Mouse (Mus musculus) forebrain, postnatal 0 days (tissue): ENCODE measurements around the gene Fam207a. TPM values are rescaled to one million over a fixed set of nuclear protein-coding genes. Genes with fewer than 3 reads are reported as not detected.

Experiments used
- ATAC-seq: fragments of 200-750 bp; cut with Nextera tagmentation; 2 replicates; pipeline ENCODE4 v1.8.0; 2017; ENCODE audit warnings: mild to moderate bottlenecking, moderate library complexity
- DNase-seq: peaks from one replicate; pipeline ENCODE4 v3.0.0-alpha.2; 2015
- H3K27ac ChIP-seq: fragments of 300-500 bp; sonication (generic); 2 replicates; pipeline ENCODE4 v1.5.1; 2014; ENCODE audit warnings: low read depth, mild to moderate bottlenecking, antibody characterized with exemption, low read length, moderate library complexity, mixed read lengths
- H3K27me3 ChIP-seq: fragments of 300-500 bp; sonication (generic); 2 replicates; pipeline ENCODE4 v1.6.1; 2014; ENCODE audit warnings: mild to moderate bottlenecking, low read length, mixed read lengths; ENCODE audit not compliant: insufficient read depth
- H3K36me3 ChIP-seq: fragments of 300-500 bp; sonication (generic); 2 replicates; pipeline ENCODE4 v1.6.1; 2014; ENCODE audit warnings: mild to moderate bottlenecking, moderate library complexity; ENCODE audit not compliant: insufficient read depth
- H3K4me1 ChIP-seq: fragments of 300-500 bp; sonication (generic); 2 replicates; pipeline ENCODE4 v1.6.1; 2014; ENCODE audit warnings: antibody characterized with exemption; ENCODE audit not compliant: insufficient read depth
- H3K4me2 ChIP-seq: fragments of 300-500 bp; sonication (generic); 2 replicates; pipeline ENCODE4 v1.6.1; 2014; ENCODE audit warnings: low read depth, mild to moderate bottlenecking, moderate library complexity
- H3K4me3 ChIP-seq: fragments of 300-500 bp; sonication (generic); 2 replicates; pipeline ENCODE4 v1.5.1; 2014; ENCODE audit warnings: low read depth, low read length, mixed read lengths
- H3K9ac ChIP-seq: fragments of 300-500 bp; sonication (generic); 2 replicates; pipeline ENCODE4 v1.6.1; 2014; ENCODE audit warnings: mild to moderate bottlenecking
- H3K9me3 ChIP-seq: fragments of 300-500 bp; sonication (generic); 2 replicates; pipeline ENCODE4 v1.6.1; 2016; ENCODE audit warnings: low read length
- CTCF ChIP-seq: sonication (generic); IDR thresholded peaks from 2 replicates; pipeline ENCODE4 v1.5.1; 2016; ENCODE audit warnings: antibody characterized with exemption, control low read depth, low read depth
- WGBS: fragments of 180-500 bp; shearing (Covaris S2); extraction: QIAGEN DNeasy Blood & Tissue Kit; methylation state at CpG from one replicate; pipeline ENCODE4 v1.1.7; 2014; 5-methylcytosine and 5-hydroxymethylcytosine counted together
- polyA plus RNA-seq: library from polyadenylated mRNA; unstranded; fragments of >200 nt; fragmentation: Nextera tagmentation; extraction: Ambion mirVana; gene quantifications from 2 replicates; pipeline ENCODE4 v1.2.1, GENCODE M21; 2015
- total RNA-seq: library from RNA; depleted of rRNA; stranded (reverse); fragments of >200 nt; gene quantifications from 2 replicates; pipeline ENCODE4 v1.2.3, GENCODE M21; 2014

The Fam207a gene
- total and polyA plus RNA-seq, 2 experiments from 2014 or later = 34.9 to 42.2 TPM

GRCm38 (mm10) chr10:77502967-77503922 is 12.3 kb downstream of the Fam207a start:
- no peak for ATAC-seq
- Histone ChIP-seq H3K27me3 (no peaks in the 10 kb centered on the region), H3K4me1 (no peaks in the 10 kb centered on the region), H3K9ac (no peak overlapping the region), H3K4me3 (no peak overlapping the region), H3K9me3 (no peaks in the 10 kb centered on the region), H3K27ac (no peak overlapping the region), H3K4me2 (no peak overlapping the region), H3K36me3 (peaks cover 59% of the 10 kb centered on the region)
- 92% methylated on average over 25 of the region's 25 CpGs for WGBS
- no peak for TF ChIP-seq CTCF
- DNase-seq = no peak

- no peak overlapping the region for H3K4me3 ChIP-seq
- H3K27me3 ChIP-seq = no peaks in the 10 kb centered on the region
- no peak for ATAC-seq
- H3K9me3 ChIP-seq = no peaks in the 10 kb centered on the region
- DNase-seq = no peak
- no peak overlapping the region for H3K27ac ChIP-seq
- no peak overlapping the region for H3K9ac ChIP-seq
- no peak for TF ChIP-seq CTCF
- WGBS = 91% methylated on average over 14 of the region's 14 CpGs
- H3K4me2 ChIP-seq = no peak overlapping the region
- peaks cover 58% of the 10 kb centered on the region for H3K36me3 ChIP-seq
- no peaks in the 10 kb centered on the region for H3K4me1 ChIP-seq
These were observed 14.9 kb downstream of the Fam207a start for GRCm38 (mm10) chr10:77500636-77501035.

- Histone ChIP-seq H3K4me1 (no peaks in the 10 kb centered on the region), H3K4me2 (no peak overlapping the region), H3K9ac (no peak overlapping the region), H3K36me3 (peaks cover 44% of the 10 kb centered on the region), H3K27me3 (no peaks in the 10 kb centered on the region), H3K27ac (no peak overlapping the region), H3K9me3 (no peaks in the 10 kb centered on the region), H3K4me3 (no peak overlapping the region)
- WGBS = 89% methylated on average over 6 of the region's 6 CpGs
- no peak for DNase-seq
- no peak for ATAC-seq
- TF ChIP-seq CTCF = no peak
These were observed 17.3 kb downstream of the Fam207a start for GRCm38 (mm10) chr10:77498254-77498653.

GRCm38 (mm10) chr10:77497185-77497584 is 18.4 kb downstream of the Fam207a start:
- ATAC-seq (no peak), DNase-seq (no peak)
- 93% methylated on average over 13 of the region's 13 CpGs for WGBS
- TF ChIP-seq CTCF = no peak
- H3K4me2 ChIP-seq = no peak overlapping the region
- H3K9ac ChIP-seq = no peak overlapping the region
- no peaks in the 10 kb centered on the region for H3K27me3 ChIP-seq
- H3K36me3 ChIP-seq = peaks cover 36% of the 10 kb centered on the region
- H3K4me3 ChIP-seq = no peak overlapping the region
- H3K27ac ChIP-seq = no peak overlapping the region
- H3K9me3 ChIP-seq = no peaks in the 10 kb centered on the region
- no peaks in the 10 kb centered on the region for H3K4me1 ChIP-seq

- Histone ChIP-seq H3K9ac (no peak overlapping the region), H3K4me1 (no peaks in the 10 kb centered on the region), H3K27ac (no peak overlapping the region), H3K27me3 (no peaks in the 10 kb centered on the region), H3K36me3 (peaks cover 40% of the 10 kb centered on the region), H3K4me2 (no peak overlapping the region), H3K9me3 (no peaks in the 10 kb centered on the region), H3K4me3 (no peak overlapping the region)
- no peak for TF ChIP-seq CTCF
- DNase-seq (no peak), ATAC-seq (no peak)
- WGBS = 97% methylated on average over 3 of the region's 3 CpGs
These were observed 22.7 kb downstream of the Fam207a start for GRCm38 (mm10) chr10:77492885-77493284.

GRCm38 (mm10) chr10:77491585-77491984 is 24.0 kb downstream of the Fam207a start:
- Histone ChIP-seq H3K27ac (no peak overlapping the region), H3K4me3 (no peak overlapping the region), H3K9me3 (no peaks in the 10 kb centered on the region), H3K9ac (no peak overlapping the region), H3K4me2 (no peak overlapping the region), H3K36me3 (peaks cover 45% of the 10 kb centered on the region), H3K4me1 (no peaks in the 10 kb centered on the region), H3K27me3 (no peaks in the 10 kb centered on the region)
- 69% methylated on average over 6 of the region's 6 CpGs for WGBS
- no peak for DNase-seq
- ATAC-seq = no peak
- TF ChIP-seq CTCF = no peak

GRCm38 (mm10) chr10:77488168-77488567 is 27.4 kb downstream of the Fam207a start:
- H3K9ac ChIP-seq = no peak overlapping the region
- H3K4me1 ChIP-seq = no peaks in the 10 kb centered on the region
- TF ChIP-seq CTCF = no peak
- H3K27me3 ChIP-seq = no peaks in the 10 kb centered on the region
- H3K36me3 ChIP-seq = peaks cover 42% of the 10 kb centered on the region
- 97% methylated on average over 7 of the region's 7 CpGs for WGBS
- H3K27ac ChIP-seq = no peak overlapping the region
- no peak for ATAC-seq
- H3K4me2 ChIP-seq = no peak overlapping the region
- no peak overlapping the region for H3K4me3 ChIP-seq
- DNase-seq = no peak
- H3K9me3 ChIP-seq = no peaks in the 10 kb centered on the region
